Mouse (Mus musculus): ENCODE measurements at regions not wholly inside any gene's neighbourhood (a gene's known extent, or its start where the extent isn't known, plus 50 kb on each side); places are given as distances from the start of the nearest gene placed in this dataset.

GRCm38 (mm10) chr12:77943960-77944359 is 250.1 kb upstream of the Gm6657 start:
- Histone ChIP-seq H3K79me3 (ENCODE audit: low read depth) (no peaks in the 10 kb centered on the region), H3K27me3 (ENCODE audit: control insufficient read depth, insufficient read depth, insufficient read length) (no peaks in the 10 kb centered on the region), H3K79me2 (ENCODE audit: control insufficient read depth, insufficient read depth) (no peaks in the 10 kb centered on the region), H3K36me3 (ENCODE audit: control insufficient read depth, insufficient read depth) (no peaks in the 10 kb centered on the region), H3ac (ENCODE audit: control insufficient read depth, insufficient read length, low read depth) (no peak overlapping the region), H3K4me3 (ENCODE audit: insufficient read depth, poor library complexity, severe bottlenecking) (no peak overlapping the region)
- no peak for TF ChIP-seq CEBPB (IDR thresholded peaks at IDR 0.05; ENCODE audit: low read depth)
- no peak for TF ChIP-seq MYOD1 (IDR thresholded peaks at IDR 0.05; ENCODE audit: control insufficient read depth, insufficient read length, low read depth)
- no peak for TF ChIP-seq USF1 (IDR thresholded peaks at IDR 0.05; ENCODE audit: low read depth)
- TF ChIP-seq FOSL1 (IDR thresholded peaks at IDR 0.05; ENCODE audit: insufficient read depth, low read length, poor library complexity, severe bottlenecking), result no peak
- TF ChIP-seq CTCF (IDR thresholded peaks at IDR 0.05; ENCODE audit: control insufficient read depth, insufficient read depth, insufficient read length), result no peak
- TF ChIP-seq MAX (IDR thresholded peaks at IDR 0.05), result no peak
- TF ChIP-seq MYOG (IDR thresholded peaks at IDR 0.05; ENCODE audit: control insufficient read depth, extremely low read depth, insufficient read length), result no peak

- Histone ChIP-seq H3ac (ENCODE audit: control insufficient read depth, insufficient read length, low read depth) (no peak overlapping the region), H3K79me2 (ENCODE audit: control insufficient read depth, insufficient read depth) (no peaks in the 10 kb centered on the region), H3K27me3 (ENCODE audit: control insufficient read depth, insufficient read depth, insufficient read length) (no peaks in the 10 kb centered on the region), H3K36me3 (ENCODE audit: control insufficient read depth, insufficient read depth) (no peaks in the 10 kb centered on the region), H3K4me3 (ENCODE audit: insufficient read depth, poor library complexity, severe bottlenecking) (no peak overlapping the region), H3K79me3 (ENCODE audit: low read depth) (no peaks in the 10 kb centered on the region)
- TF ChIP-seq MYOD1 (IDR thresholded peaks at IDR 0.05; ENCODE audit: control insufficient read depth, insufficient read length, low read depth) (no peak), FOSL1 (IDR thresholded peaks at IDR 0.05; ENCODE audit: insufficient read depth, low read length, poor library complexity, severe bottlenecking) (no peak), CEBPB (IDR thresholded peaks at IDR 0.05; ENCODE audit: low read depth) (no peak), CTCF (IDR thresholded peaks at IDR 0.05; ENCODE audit: control insufficient read depth, insufficient read depth, insufficient read length) (no peak), MAX (IDR thresholded peaks at IDR 0.05) (no peak), MYOG (IDR thresholded peaks at IDR 0.05; ENCODE audit: control insufficient read depth, extremely low read depth, insufficient read length) (no peak), USF1 (IDR thresholded peaks at IDR 0.05; ENCODE audit: low read depth) (no peak)
These were observed 244.5 kb upstream of the Gm6657 start for GRCm38 (mm10) chr12:77949474-77950017.

- Histone ChIP-seq H3K36me3 (ENCODE audit: control insufficient read depth, insufficient read depth) (no peaks in the 10 kb centered on the region), H3K79me3 (ENCODE audit: low read depth) (no peaks in the 10 kb centered on the region), H3K27me3 (ENCODE audit: control insufficient read depth, insufficient read depth, insufficient read length) (no peaks in the 10 kb centered on the region), H3ac (ENCODE audit: control insufficient read depth, insufficient read length, low read depth) (no peak overlapping the region), H3K79me2 (ENCODE audit: control insufficient read depth, insufficient read depth) (no peaks in the 10 kb centered on the region), H3K4me3 (ENCODE audit: insufficient read depth, poor library complexity, severe bottlenecking) (no peak overlapping the region)
- TF ChIP-seq CTCF (IDR thresholded peaks at IDR 0.05; ENCODE audit: control insufficient read depth, insufficient read depth, insufficient read length) (no peak), USF1 (IDR thresholded peaks at IDR 0.05; ENCODE audit: low read depth) (no peak), MAX (IDR thresholded peaks at IDR 0.05) (no peak)
These were observed 241.6 kb upstream of the Gm6657 start for GRCm38 (mm10) chr12:77952492-77952891.

GRCm38 (mm10) chr12:77962631-77963030 is 231.4 kb upstream of the Gm6657 start:
- no peaks in the 10 kb centered on the region for H3K27me3 ChIP-seq (ENCODE audit: control insufficient read depth, insufficient read depth, insufficient read length)
- H3K36me3 ChIP-seq (ENCODE audit: control insufficient read depth, insufficient read depth), result no peaks in the 10 kb centered on the region
- H3ac ChIP-seq (ENCODE audit: control insufficient read depth, insufficient read length, low read depth), result no peak overlapping the region
- no peak for TF ChIP-seq FOSL1 (IDR thresholded peaks at IDR 0.05; ENCODE audit: insufficient read depth, low read length, poor library complexity, severe bottlenecking)
- no peak for TF ChIP-seq CEBPB (IDR thresholded peaks at IDR 0.05; ENCODE audit: low read depth)
- TF ChIP-seq USF1 (IDR thresholded peaks at IDR 0.05; ENCODE audit: low read depth), result no peak
- no peak for TF ChIP-seq MYOD1 (IDR thresholded peaks at IDR 0.05; ENCODE audit: control insufficient read depth, insufficient read length, low read depth)
- TF ChIP-seq MYOG (IDR thresholded peaks at IDR 0.05; ENCODE audit: control insufficient read depth, extremely low read depth, insufficient read length), result no peak
- TF ChIP-seq MAX (IDR thresholded peaks at IDR 0.05), result no peak
- no peak for TF ChIP-seq CTCF (IDR thresholded peaks at IDR 0.05; ENCODE audit: control insufficient read depth, insufficient read depth, insufficient read length)
- no peaks in the 10 kb centered on the region for H3K79me3 ChIP-seq (ENCODE audit: low read depth)
- H3K79me2 ChIP-seq (ENCODE audit: control insufficient read depth, insufficient read depth), result no peaks in the 10 kb centered on the region
- no peak overlapping the region for H3K4me3 ChIP-seq (ENCODE audit: insufficient read depth, poor library complexity, severe bottlenecking)

- H3K36me3 ChIP-seq (ENCODE audit: control insufficient read depth, insufficient read depth), result no peaks in the 10 kb centered on the region
- TF ChIP-seq MYOG (IDR thresholded peaks at IDR 0.05; ENCODE audit: control insufficient read depth, extremely low read depth, insufficient read length) (no peak), MYOD1 (IDR thresholded peaks at IDR 0.05; ENCODE audit: control insufficient read depth, insufficient read length, low read depth) (no peak), USF1 (IDR thresholded peaks at IDR 0.05; ENCODE audit: low read depth) (no peak), FOSL1 (IDR thresholded peaks at IDR 0.05; ENCODE audit: insufficient read depth, low read length, poor library complexity, severe bottlenecking) (no peak), CTCF (IDR thresholded peaks at IDR 0.05; ENCODE audit: control insufficient read depth, insufficient read depth, insufficient read length) (no peak), MAX (IDR thresholded peaks at IDR 0.05) (no peak), CEBPB (IDR thresholded peaks at IDR 0.05; ENCODE audit: low read depth) (no peak)
- H3K27me3 ChIP-seq (ENCODE audit: control insufficient read depth, insufficient read depth, insufficient read length), result no peaks in the 10 kb centered on the region
- H3K4me3 ChIP-seq (ENCODE audit: insufficient read depth, poor library complexity, severe bottlenecking), result no peak overlapping the region
- no peaks in the 10 kb centered on the region for H3K79me2 ChIP-seq (ENCODE audit: control insufficient read depth, insufficient read depth)
- H3K79me3 ChIP-seq (ENCODE audit: low read depth), result no peaks in the 10 kb centered on the region
- H3ac ChIP-seq (ENCODE audit: control insufficient read depth, insufficient read length, low read depth), result no peak overlapping the region
These were observed 225.5 kb upstream of the Gm6657 start for GRCm38 (mm10) chr12:77968543-77968942.

- Histone ChIP-seq H3ac (ENCODE audit: control insufficient read depth, insufficient read length, low read depth) (no peak overlapping the region), H3K79me3 (ENCODE audit: low read depth) (no peaks in the 10 kb centered on the region), H3K27me3 (ENCODE audit: control insufficient read depth, insufficient read depth, insufficient read length) (no peaks in the 10 kb centered on the region), H3K36me3 (ENCODE audit: control insufficient read depth, insufficient read depth) (no peaks in the 10 kb centered on the region), H3K4me3 (ENCODE audit: insufficient read depth, poor library complexity, severe bottlenecking) (no peak overlapping the region), H3K79me2 (ENCODE audit: control insufficient read depth, insufficient read depth) (no peaks in the 10 kb centered on the region)
- TF ChIP-seq USF1 (IDR thresholded peaks at IDR 0.05; ENCODE audit: low read depth) (no peak), MYOD1 (IDR thresholded peaks at IDR 0.05; ENCODE audit: control insufficient read depth, insufficient read length, low read depth) (no peak), FOSL1 (IDR thresholded peaks at IDR 0.05; ENCODE audit: insufficient read depth, low read length, poor library complexity, severe bottlenecking) (no peak), MAX (IDR thresholded peaks at IDR 0.05) (no peak), MYOG (IDR thresholded peaks at IDR 0.05; ENCODE audit: control insufficient read depth, extremely low read depth, insufficient read length) (no peak), CEBPB (IDR thresholded peaks at IDR 0.05; ENCODE audit: low read depth) (no peak), CTCF (IDR thresholded peaks at IDR 0.05; ENCODE audit: control insufficient read depth, insufficient read depth, insufficient read length) (no peak)
These were observed 224.0 kb upstream of the Gm6657 start for GRCm38 (mm10) chr12:77970026-77970425.
